Mouse (Mus musculus) adrenal gland, adult (tissue): ENCODE results near the gene Erich3.
"Not testable (repeated sequence)": the region's sequence is repeated elsewhere in the genome, so short reads cannot be mapped to it uniquely, and the experiment has no call there.

Experiments
- DNase-seq, 2 experiments: peaks; one replicate each; pipeline ENCODE4 v3.0.0; 2022 to 2023; ENCODE audit warnings: low spot score in 1 of 2; ENCODE audit not compliant: inconsistent age in 2 of 2

Gene Erich3

GRCm38 (mm10) chr3:154663545-154663944 lies at the start of gene Erich3:
Gene Erich3 (plus strand): TSS chr3:154663859.
- DNase-seq = no peak

GRCm38 (mm10) chr3:154614771-154615170 lies 48.9 kb upstream of the Erich3 start:
- DNase-seq = no peak

- no peak for DNase-seq
Observed at GRCm38 (mm10) chr3:154615304-154615703, 48.4 kb upstream of the Erich3 start.

GRCm38 (mm10) chr3:154616106-154616505 lies 47.6 kb upstream of the Erich3 start:
- no peak for DNase-seq

- DNase-seq = no peak
Observed at GRCm38 (mm10) chr3:154628284-154628683, 35.4 kb upstream of the Erich3 start.

- DNase-seq = not testable (repeated sequence)
Observed at GRCm38 (mm10) chr3:154631281-154631680, 32.4 kb upstream of the Erich3 start.

- DNase-seq = no peak
Observed at GRCm38 (mm10) chr3:154633091-154633490, 30.6 kb upstream of the Erich3 start.

- peak in 1 of 2 experiments; percentile 54 for DNase-seq
Observed at GRCm38 (mm10) chr3:154646638-154647442, 16.8 kb upstream of the Erich3 start.

GRCm38 (mm10) chr3:154647443-154647780 lies 16.2 kb upstream of the Erich3 start:
- no peak for DNase-seq

- DNase-seq = no peak
Observed at GRCm38 (mm10) chr3:154649411-154650285, 14.0 kb upstream of the Erich3 start.

GRCm38 (mm10) chr3:154651192-154651821 lies 12.4 kb upstream of the Erich3 start:
- no peak for DNase-seq

- peak; percentile 28 to 77 for DNase-seq
Observed at GRCm38 (mm10) chr3:154652581-154653420, 10.9 kb upstream of the Erich3 start.

GRCm38 (mm10) chr3:154653454-154653853 lies 10.2 kb upstream of the Erich3 start:
- no peak for DNase-seq

GRCm38 (mm10) chr3:154654284-154654683 lies 9.4 kb upstream of the Erich3 start:
- DNase-seq = no peak

GRCm38 (mm10) chr3:154654901-154655300 lies 8.8 kb upstream of the Erich3 start:
- DNase-seq = no peak

GRCm38 (mm10) chr3:154655711-154656110 lies 7.9 kb upstream of the Erich3 start:
- DNase-seq = no peak

GRCm38 (mm10) chr3:154663976-154664581 lies 420 bp downstream of the Erich3 start:
- peak; percentile 17 to 61 for DNase-seq

GRCm38 (mm10) chr3:154664636-154665035 lies 977 bp downstream of the Erich3 start:
- DNase-seq = no peak

- DNase-seq = no peak
Observed at GRCm38 (mm10) chr3:154668485-154668884, 4.8 kb downstream of the Erich3 start.

- DNase-seq = no peak
Observed at GRCm38 (mm10) chr3:154670584-154670983, 6.9 kb downstream of the Erich3 start.
